Mouse (Mus musculus): ENCODE data around the gene Ddx10. TPM values are rescaled to one million over a fixed set of nuclear protein-coding genes. Genes with fewer than 3 reads are reported as not detected.
"Not testable (repeated sequence)": the region's sequence is repeated elsewhere in the genome, so short reads cannot be mapped to it uniquely, and the experiment has no call there.

Gene Ddx10
- polyA plus RNA-seq, 2 experiments, result 14.3 to 26.9 TPM

DNA sequence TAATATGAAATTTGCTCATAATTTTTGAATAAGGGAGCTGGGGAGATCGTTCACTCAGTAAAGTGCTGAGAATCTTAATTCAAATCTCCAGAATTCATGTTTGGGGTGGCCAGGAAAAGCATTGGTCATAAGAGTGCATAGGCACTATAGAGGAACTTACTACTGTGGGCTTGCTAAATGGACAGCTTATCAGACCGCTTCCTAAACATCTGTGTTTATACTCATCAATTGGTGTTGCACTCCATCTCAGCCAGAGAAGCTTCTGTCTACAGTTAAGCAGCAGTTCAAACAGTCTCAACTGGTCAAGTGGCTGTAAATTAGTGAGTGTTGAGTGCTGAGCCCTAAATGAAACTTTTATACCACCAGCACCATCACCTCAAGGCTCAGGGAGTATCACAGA is 73.3 kb downstream of the Ddx10 start:
- Histone ChIP-seq H3K27ac (replicated peaks; ENCODE audit: low read depth, low read length) (no peak overlapping the region), H3K4me1 (ENCODE audit: control insufficient read depth, insufficient read depth, low read length) (no peaks in the 10 kb centered on the region), H3K9me3 (ENCODE audit: control insufficient read depth, low read length) (no peaks in the 10 kb centered on the region), H3K4me3 (replicated peaks; ENCODE audit: low read length) (no peak overlapping the region), H3K36me3 (ENCODE audit: control insufficient read depth, insufficient read depth, low read length) (no peaks in the 10 kb centered on the region), H3K9ac (ENCODE audit: low read depth, low read length, severe bottlenecking) (no peak overlapping the region), H3K27me3 (ENCODE audit: control insufficient read depth, insufficient read depth, low read length) (no peaks in the 10 kb centered on the region), H3K4me2 (replicated peaks; ENCODE audit: low read depth, low read length, severe bottlenecking) (no peak overlapping the region)
- 76% methylated on average over 2 of the region's 2 CpGs for WGBS
- no peak for ATAC-seq (ENCODE audit: low FRiP score, low read depth)
- DNase-seq (ENCODE audit: low spot score), result no peak
- no peak for TF ChIP-seq POLR2A (IDR thresholded peaks at IDR 0.05; ENCODE audit: borderline replicate concordance, extremely low read depth, insufficient read depth, insufficient read length)

GRCm38 (mm10) chr9:53173258-53173657 is 74.6 kb downstream of the Ddx10 start:
- DNase-seq (ENCODE audit: low spot score) (peak; percentile 13), ATAC-seq (ENCODE audit: low FRiP score, low read depth) (no peak)
- H3K4me3 ChIP-seq (replicated peaks; ENCODE audit: low read length), result no peak overlapping the region
- H3K4me1 ChIP-seq (ENCODE audit: control insufficient read depth, insufficient read depth, low read length), result no peaks in the 10 kb centered on the region
- no peaks in the 10 kb centered on the region for H3K9me3 ChIP-seq (ENCODE audit: control insufficient read depth, low read length)
- no peaks in the 10 kb centered on the region for H3K36me3 ChIP-seq (ENCODE audit: control insufficient read depth, insufficient read depth, low read length)
- 31% methylated on average over 2 of the region's 2 CpGs for WGBS
- H3K9ac ChIP-seq (ENCODE audit: low read depth, low read length, severe bottlenecking), result no peak overlapping the region
- no peak for TF ChIP-seq POLR2A (IDR thresholded peaks at IDR 0.05; ENCODE audit: borderline replicate concordance, extremely low read depth, insufficient read depth, insufficient read length)
- no peak overlapping the region for H3K4me2 ChIP-seq (replicated peaks; ENCODE audit: low read depth, low read length, severe bottlenecking)
- no peaks in the 10 kb centered on the region for H3K27me3 ChIP-seq (ENCODE audit: control insufficient read depth, insufficient read depth, low read length)
- H3K27ac ChIP-seq (replicated peaks; ENCODE audit: low read depth, low read length), result no peak overlapping the region

DNA sequence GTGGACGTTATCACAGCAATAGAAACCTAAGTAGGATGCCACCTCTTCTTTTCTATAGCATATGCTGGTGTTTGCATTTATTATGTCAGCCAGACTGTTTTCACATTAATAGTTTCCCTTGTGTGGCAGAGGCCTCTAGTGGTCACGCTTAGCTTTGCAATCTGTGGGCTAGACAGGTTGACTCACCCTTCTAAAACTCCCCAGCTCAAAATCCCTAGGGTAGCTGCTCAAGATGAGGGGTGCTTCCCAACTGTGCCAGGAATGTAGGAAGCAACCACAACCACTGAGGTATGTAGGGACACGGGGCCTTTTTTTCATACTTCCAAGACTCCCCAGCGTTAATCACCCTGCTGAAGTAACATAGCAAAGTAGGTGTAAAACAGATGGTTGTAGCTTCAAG is 103.6 kb downstream of the Ddx10 start:
- ATAC-seq (ENCODE audit: low FRiP score, low read depth), result no peak
- H3K27ac ChIP-seq (replicated peaks; ENCODE audit: low read depth, low read length), result no peak overlapping the region
- H3K4me2 ChIP-seq (replicated peaks; ENCODE audit: low read depth, low read length, severe bottlenecking), result no peak overlapping the region
- no peaks in the 10 kb centered on the region for H3K27me3 ChIP-seq (ENCODE audit: control insufficient read depth, insufficient read depth, low read length)
- no peak overlapping the region for H3K9ac ChIP-seq (ENCODE audit: low read depth, low read length, severe bottlenecking)
- H3K9me3 ChIP-seq (ENCODE audit: control insufficient read depth, low read length), result no peaks in the 10 kb centered on the region
- DNase-seq (ENCODE audit: low spot score), result peak; percentile 44
- 41% methylated on average over 4 of the region's 4 CpGs for WGBS
- no peaks in the 10 kb centered on the region for H3K4me1 ChIP-seq (ENCODE audit: control insufficient read depth, insufficient read depth, low read length)
- H3K36me3 ChIP-seq (ENCODE audit: control insufficient read depth, insufficient read depth, low read length), result peaks cover 3% of the 10 kb centered on the region; the same call in 1 of the 2 replicates
- TF ChIP-seq POLR2A (IDR thresholded peaks at IDR 0.05; ENCODE audit: borderline replicate concordance, extremely low read depth, insufficient read depth, insufficient read length), result no peak
- no peak overlapping the region for H3K4me3 ChIP-seq (replicated peaks; ENCODE audit: low read length)

- TF ChIP-seq POLR2A (IDR thresholded peaks at IDR 0.05; ENCODE audit: borderline replicate concordance, extremely low read depth, insufficient read depth, insufficient read length), result no peak
- WGBS, result 88% methylated on average over 2 of the region's 2 CpGs
- no peak overlapping the region for H3K27ac ChIP-seq (replicated peaks; ENCODE audit: low read depth, low read length)
- no peak overlapping the region for H3K9ac ChIP-seq (ENCODE audit: low read depth, low read length, severe bottlenecking)
- H3K4me3 ChIP-seq (replicated peaks; ENCODE audit: low read length), result no peak overlapping the region
- DNase-seq (ENCODE audit: low spot score), result no peak
- H3K36me3 ChIP-seq (ENCODE audit: control insufficient read depth, insufficient read depth, low read length), result peaks cover under 1% of the 10 kb centered on the region; the same call in 1 of the 2 replicates
- H3K27me3 ChIP-seq (ENCODE audit: control insufficient read depth, insufficient read depth, low read length), result no peaks in the 10 kb centered on the region
- no peaks in the 10 kb centered on the region for H3K4me1 ChIP-seq (ENCODE audit: control insufficient read depth, insufficient read depth, low read length)
- H3K9me3 ChIP-seq (ENCODE audit: control insufficient read depth, low read length), result no peaks in the 10 kb centered on the region
- no peak overlapping the region for H3K4me2 ChIP-seq (replicated peaks; ENCODE audit: low read depth, low read length, severe bottlenecking)
- ATAC-seq (ENCODE audit: low FRiP score, low read depth), result no peak
These were observed 104.3 kb downstream of the Ddx10 start for GRCm38 (mm10) chr9:53143508-53143907.

DNA sequence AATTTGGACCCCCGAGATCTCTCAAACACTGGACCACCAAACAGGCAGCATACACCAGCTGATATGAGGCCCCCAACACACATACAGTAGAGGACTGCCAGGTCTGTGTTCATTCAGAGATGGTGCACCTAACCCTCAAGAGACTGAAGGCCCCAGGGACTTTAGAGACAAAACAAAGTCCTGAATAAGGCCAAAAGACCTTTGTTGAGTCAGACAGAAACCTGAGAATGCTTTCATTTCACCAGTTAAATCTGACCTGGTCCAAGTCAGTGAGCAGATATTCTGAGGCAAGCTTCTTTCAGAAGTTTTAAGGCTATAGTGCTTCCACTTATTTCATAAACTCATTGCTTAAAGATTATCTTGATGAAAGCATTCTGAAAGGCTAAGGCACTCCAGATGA is 105.4 kb downstream of the Ddx10 start:
- H3K9me3 ChIP-seq (ENCODE audit: control insufficient read depth, low read length); DNase-seq (ENCODE audit: low spot score); ATAC-seq (ENCODE audit: low FRiP score, low read depth); H3K36me3 ChIP-seq (ENCODE audit: control insufficient read depth, insufficient read depth, low read length); H3K9ac ChIP-seq (ENCODE audit: low read depth, low read length, severe bottlenecking); H3K4me1 ChIP-seq (ENCODE audit: control insufficient read depth, insufficient read depth, low read length); H3K27me3 ChIP-seq (ENCODE audit: control insufficient read depth, insufficient read depth, low read length); H3K4me3 ChIP-seq (replicated peaks; ENCODE audit: low read length); H3K27ac ChIP-seq (replicated peaks; ENCODE audit: low read depth, low read length); H3K4me2 ChIP-seq (replicated peaks; ENCODE audit: low read depth, low read length, severe bottlenecking): not testable (repeated sequence)
- WGBS, result 89% methylated on average over 1 of the region's 1 CpGs

- Histone ChIP-seq H3K4me3 (replicated peaks; ENCODE audit: low read length) (no peak overlapping the region), H3K4me2 (replicated peaks; ENCODE audit: low read depth, low read length, severe bottlenecking) (no peak overlapping the region), H3K36me3 (ENCODE audit: control insufficient read depth, insufficient read depth, low read length) (no peaks in the 10 kb centered on the region), H3K9ac (ENCODE audit: low read depth, low read length, severe bottlenecking) (no peak overlapping the region), H3K27me3 (ENCODE audit: control insufficient read depth, insufficient read depth, low read length) (no peaks in the 10 kb centered on the region), H3K9me3 (ENCODE audit: control insufficient read depth, low read length) (no peaks in the 10 kb centered on the region), H3K27ac (replicated peaks; ENCODE audit: low read depth, low read length) (no peak overlapping the region), H3K4me1 (ENCODE audit: control insufficient read depth, insufficient read depth, low read length) (no peaks in the 10 kb centered on the region)
- DNase-seq (ENCODE audit: low spot score), result no peak
- 73% methylated on average over 8 of the region's 8 CpGs for WGBS
- TF ChIP-seq POLR2A (IDR thresholded peaks at IDR 0.05; ENCODE audit: borderline replicate concordance, extremely low read depth, insufficient read depth, insufficient read length), result no peak
- no peak for ATAC-seq (ENCODE audit: low FRiP score, low read depth)
These were observed 107.2 kb downstream of the Ddx10 start for GRCm38 (mm10) chr9:53140610-53141165.

Measured in limb, embryonic 14.5 days (tissue).